Mouse (Mus musculus) bone marrow macrophage, adult 2 months (primary cell): ENCODE data around the gene Ypel3.

ENCODE experiments used
- CTCF ChIP-seq: IDR thresholded peaks from 2 replicates; pipeline ENCODE4 v1.5.1; 2012; ENCODE audit warnings: low read depth, mild to moderate bottlenecking, low read length, moderate library complexity
- POLR2A ChIP-seq: IDR thresholded peaks from 2 replicates; pipeline ENCODE4 v1.6.1; 2012; ENCODE audit warnings: mild to moderate bottlenecking, low read depth, low read length, borderline replicate concordance

DNA sequence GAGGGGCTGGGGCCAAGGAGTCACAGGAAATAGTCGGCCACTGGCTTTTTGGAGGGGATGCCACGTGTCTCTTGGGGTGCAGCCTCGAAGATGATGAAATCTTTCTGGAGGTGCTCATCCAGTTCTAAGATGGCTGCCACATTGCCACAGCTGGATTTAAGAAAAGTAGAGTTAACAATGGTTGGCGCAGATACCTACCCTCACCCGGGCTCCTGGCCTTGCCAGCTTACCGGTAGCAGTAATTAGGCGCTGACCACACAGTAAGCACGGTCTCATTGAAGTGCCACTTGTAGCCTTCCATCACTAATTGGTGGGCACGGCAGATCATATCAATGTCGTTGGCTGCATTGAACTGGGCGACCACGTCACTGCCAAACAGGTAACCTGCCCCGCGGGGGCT lies 9.4 kb downstream of the Ypel3 start:
- TF ChIP-seq CTCF, result no peak
- no peak for TF ChIP-seq POLR2A
